Mouse (Mus musculus) MEL (cell line): ENCODE results near the gene Nr1h4. TPM values are rescaled to one million over a fixed set of nuclear protein-coding genes. Genes with fewer than 3 reads are reported as not detected.

Source experiments
- DNase-seq: peaks from one replicate; pipeline ENCODE4 v3.0.0; 2011; ENCODE audit warnings: low read depth, low spot score
- H3K27ac ChIP-seq: 2 replicates; pipeline ENCODE4 v1.5.1; 2012; ENCODE audit warnings: low read depth, mild to moderate bottlenecking, control low read depth, low read length, moderate library complexity; ENCODE audit not compliant: control insufficient read depth
- H3K27me3 ChIP-seq, 2 experiments: fragments of 150-350 bp in 1 of 2; sonication (generic) in 1 of 2; 2 replicates each; pipeline ENCODE4 v1.6.1; 2012; ENCODE audit warnings: low read length in 2 of 2, mild to moderate bottlenecking in 2 of 2, improper control_type of control experiment in 1 of 2, moderate library complexity in 1 of 2; ENCODE audit not compliant: insufficient read depth in 2 of 2, control insufficient read depth in 1 of 2
- H3K36me3 ChIP-seq, 2 experiments: 2 replicates each; pipeline ENCODE4 v1.6.1; 2012 to 2014; ENCODE audit warnings: low read length in 2 of 2, improper control_type of control experiment in 1 of 2, inconsistent platforms in 1 of 2, mild to moderate bottlenecking in 1 of 2; ENCODE audit not compliant: insufficient read depth in 2 of 2, control insufficient read depth in 1 of 2
- H3K4me1 ChIP-seq, 2 experiments: fragments of 150-350 bp in 1 of 2; sonication (generic) in 1 of 2; 2 replicates each; pipeline ENCODE4 v1.6.1; 2012; ENCODE audit warnings: low read length in 2 of 2, improper control_type of control experiment in 1 of 2, mild to moderate bottlenecking in 1 of 2; ENCODE audit not compliant: insufficient read depth in 2 of 2, control insufficient read depth in 1 of 2
- H3K4me3 ChIP-seq, 2 experiments: fragments of 150-350 bp in 1 of 2; sonication (generic) in 1 of 2; 2 replicates each; pipeline ENCODE4 v1.5.1; 2012; ENCODE audit warnings: low read depth in 2 of 2, low read length in 2 of 2, mild to moderate bottlenecking in 2 of 2, moderate library complexity in 2 of 2, control low read depth in 1 of 2, improper control_type of control experiment in 1 of 2; ENCODE audit not compliant: control insufficient read depth in 1 of 2, insufficient read depth in 1 of 2
- H3K79me2 ChIP-seq: 2 replicates; pipeline ENCODE4 v1.6.1; 2012; ENCODE audit warnings: mild to moderate bottlenecking, low read length, moderate library complexity; ENCODE audit not compliant: control insufficient read depth, poor library complexity, insufficient read depth
- H3K9ac ChIP-seq: 2 replicates; pipeline ENCODE4 v1.6.1; 2012; ENCODE audit warnings: low read depth, mild to moderate bottlenecking, control low read depth, low read length, moderate library complexity; ENCODE audit not compliant: control insufficient read depth, poor library complexity, severe bottlenecking
- H3K9me3 ChIP-seq: fragments of 150-350 bp; sonication (generic); replicated peaks from 2 replicates; pipeline ENCODE4 v1.6.1; 2012; ENCODE audit warnings: mild to moderate bottlenecking, low read length, improper control_type of control experiment, moderate library complexity; ENCODE audit not compliant: insufficient read depth
- CHD2 ChIP-seq: IDR thresholded peaks from 2 replicates; pipeline ENCODE4 v1.6.1; 2011; ENCODE audit warnings: low read length, improper control_type of control experiment
- CTCF ChIP-seq, 3 experiments: IDR thresholded peaks in 2 of 3; conservative IDR thresholded peaks in 1 of 3; 2 replicates each; pipeline ENCODE4 v1.5.1; 2011 to 2012; ENCODE audit warnings: low read length in 3 of 3, low read depth in 2 of 3, mild to moderate bottlenecking in 2 of 3, improper control_type of control experiment in 1 of 3, inconsistent platforms in 1 of 3, mixed read lengths in 1 of 3, moderate library complexity in 1 of 3; ENCODE audit not compliant: control insufficient read depth in 1 of 3, insufficient read depth in 1 of 3, poor library complexity in 1 of 3, severe bottlenecking in 1 of 3
- E2F4 ChIP-seq: IDR thresholded peaks from 2 replicates; pipeline ENCODE4 v1.6.1; 2011; ENCODE audit warnings: low read depth, low read length, improper control_type of control experiment, borderline replicate concordance
- ELF1 ChIP-seq: IDR thresholded peaks from 2 replicates; pipeline ENCODE4 v1.6.1; 2014; ENCODE audit warnings: low read depth, mild to moderate bottlenecking, inconsistent platforms, low read length, improper control_type of control experiment, moderate library complexity
- GABPA ChIP-seq: IDR thresholded peaks from 2 replicates; pipeline ENCODE4 v1.6.1; 2012; ENCODE audit warnings: low read depth, mild to moderate bottlenecking, inconsistent platforms, low read length, improper control_type of control experiment, moderate library complexity
- HCFC1 ChIP-seq: IDR thresholded peaks from 2 replicates; pipeline ENCODE4 v1.6.1; 2012; ENCODE audit warnings: low read depth, mild to moderate bottlenecking, inconsistent platforms, low read length, improper control_type of control experiment, moderate library complexity
- MAZ ChIP-seq: IDR thresholded peaks from 2 replicates; pipeline ENCODE4 v1.6.1; 2012; ENCODE audit warnings: low read depth, mild to moderate bottlenecking, inconsistent platforms, low read length, improper control_type of control experiment
- MEF2A ChIP-seq: IDR thresholded peaks from 2 replicates; pipeline ENCODE4 v1.6.1; 2014; ENCODE audit warnings: low read depth, mild to moderate bottlenecking, inconsistent platforms, low read length, improper control_type of control experiment; ENCODE audit not compliant: poor library complexity, insufficient replicate concordance, severe bottlenecking; ENCODE audit errors: extremely low read depth
- MXI1 ChIP-seq: IDR thresholded peaks from 2 replicates; pipeline ENCODE4 v1.6.1; 2011; ENCODE audit warnings: mild to moderate bottlenecking, low read depth, low read length, improper control_type of control experiment
- MYB ChIP-seq: IDR thresholded peaks from 2 replicates; pipeline ENCODE4 v1.6.1; 2011; ENCODE audit warnings: mild to moderate bottlenecking, low read depth, low read length, improper control_type of control experiment
- MYC ChIP-seq: IDR thresholded peaks from 2 replicates; pipeline ENCODE4 v1.6.1; 2011; ENCODE audit warnings: low read depth, mild to moderate bottlenecking, low read length, improper control_type of control experiment, moderate library complexity
- NELFE ChIP-seq: IDR thresholded peaks from 2 replicates; pipeline ENCODE4 v1.6.1; 2011; ENCODE audit warnings: low read depth, low read length, improper control_type of control experiment
- NRF1 ChIP-seq: IDR thresholded peaks from 2 replicates; pipeline ENCODE4 v1.6.1; 2014; ENCODE audit warnings: low read depth, mild to moderate bottlenecking, inconsistent platforms, low read length, improper control_type of control experiment, moderate library complexity; ENCODE audit not compliant: poor library complexity, insufficient read depth, severe bottlenecking
- POLR2AphosphoS2 ChIP-seq: IDR thresholded peaks from 2 replicates; pipeline ENCODE4 v1.6.1; 2011; ENCODE audit warnings: low read length, improper control_type of control experiment
- POLR2AphosphoS5 ChIP-seq: IDR thresholded peaks from 2 replicates; pipeline ENCODE4 v1.6.1; 2012; ENCODE audit warnings: low read depth, borderline replicate concordance, mild to moderate bottlenecking, inconsistent platforms, low read length, moderate library complexity, mixed read lengths
- RCOR1 ChIP-seq: IDR thresholded peaks from 2 replicates; pipeline ENCODE4 v1.6.1; 2012; ENCODE audit warnings: low read depth, mild to moderate bottlenecking, inconsistent platforms, low read length, improper control_type of control experiment
- SIN3A ChIP-seq: IDR thresholded peaks from 2 replicates; pipeline ENCODE4 v1.6.1; 2012; ENCODE audit warnings: low read length, improper control_type of control experiment, inconsistent platforms
- SMC3 ChIP-seq: IDR thresholded peaks from 2 replicates; pipeline ENCODE4 v1.6.1; 2011; ENCODE audit warnings: low read depth, low read length, improper control_type of control experiment
- TBP ChIP-seq: IDR thresholded peaks from 2 replicates; pipeline ENCODE4 v1.8.0; 2011; ENCODE audit warnings: low read depth, low read length, improper control_type of control experiment
- TCF12 ChIP-seq: IDR thresholded peaks from 2 replicates; pipeline ENCODE4 v1.6.1; 2014; ENCODE audit warnings: low read depth, mild to moderate bottlenecking, inconsistent platforms, low read length, improper control_type of control experiment, moderate library complexity
- USF1 ChIP-seq: IDR thresholded peaks from 2 replicates; pipeline ENCODE4 v1.6.1; 2014; ENCODE audit warnings: low read depth, mild to moderate bottlenecking, inconsistent platforms, low read length, improper control_type of control experiment, moderate library complexity
- polyA plus RNA-seq, 2 experiments: library from polyadenylated mRNA; stranded (reverse) in 1 of 2; unstranded in 1 of 2; fragments of >175 nt in 1 of 2; fragments of >200 nt in 1 of 2; gene quantifications; 2 replicates each; pipeline versions ENCODE4 v1.2.1 to v1.2.4; 2012; ENCODE audit warnings: low replicate concordance in 2 of 2, low read depth in 1 of 2; ENCODE audit not compliant: insufficient read length in 2 of 2, insufficient read depth in 1 of 2, missing spikeins in 1 of 2
- total RNA-seq: library from RNA; depleted of rRNA; stranded (reverse); fragments of 300-350 nt; gene quantifications from 2 replicates; pipeline ENCODE4 v1.2.3, GENCODE M21; 2012

Nr1h4 gene
- total and polyA plus RNA-seq, 3 experiments: not detected

DNA sequence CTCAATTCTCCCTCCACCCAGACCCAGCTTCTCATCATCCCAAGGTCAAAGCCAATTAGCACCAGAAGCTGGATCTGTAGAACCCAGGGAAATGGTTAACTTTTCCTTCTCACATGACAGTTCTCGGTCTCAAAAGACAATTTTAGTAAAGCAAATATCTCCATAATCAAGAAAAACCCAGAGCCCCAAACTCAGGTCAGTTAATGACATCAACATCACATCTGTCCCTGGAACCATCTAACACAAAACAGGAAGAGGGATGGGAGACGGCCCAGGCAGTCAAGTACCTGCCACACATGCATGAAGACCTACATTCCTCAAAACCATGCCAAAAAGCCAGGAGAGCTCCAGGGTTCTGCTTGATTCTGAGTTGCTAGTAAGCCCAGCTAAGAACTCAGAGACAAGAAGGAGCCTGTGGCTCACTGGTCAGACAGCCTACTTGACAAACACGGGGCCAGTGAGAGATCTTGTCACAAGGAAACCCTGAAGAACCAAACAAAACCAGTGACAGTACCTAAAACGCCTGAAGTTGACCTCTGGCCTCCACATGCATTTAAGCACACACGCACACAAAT, 30.3 kb downstream of the Nr1h4 start:
- H3K9me3 ChIP-seq: no peaks in the 10 kb centered on the region
- no peak overlapping the region for H3K9ac ChIP-seq
- no peak overlapping the region for H3K4me3 ChIP-seq
- no peaks in the 10 kb centered on the region; a peak in 1 of 4 replicates for H3K27me3 ChIP-seq
- peaks cover 0 to 4% of the 10 kb centered on the region in 2 experiments; a peak in 2 of 4 replicates for H3K36me3 ChIP-seq
- no peaks in the 10 kb centered on the region for H3K79me2 ChIP-seq
- H3K27ac ChIP-seq: no peak overlapping the region
- H3K4me1 ChIP-seq: peaks cover 0 to 2% of the 10 kb centered on the region in 2 experiments; a peak in 2 of 4 replicates
- TF ChIP-seq TBP: no peak
- TF ChIP-seq RCOR1: no peak
- TF ChIP-seq E2F4: no peak
- TF ChIP-seq ELF1: no peak
- no peak for TF ChIP-seq MAZ
- TF ChIP-seq MXI1: no peak
- TF ChIP-seq NRF1: no peak
- no peak for TF ChIP-seq POLR2AphosphoS5
- no peak for TF ChIP-seq MYC
- no peak for TF ChIP-seq CTCF (IDR thresholded peaks at IDR 0.05 in 2 of 3, conservative IDR thresholded peaks at IDR 0.05 in 1 of 3; ENCODE audit: control insufficient read depth in 1 of 3, insufficient read depth in 1 of 3, low read depth in 2 of 3, low read length in 3 of 3, poor library complexity in 1 of 3, severe bottlenecking in 1 of 3)
- no peak for TF ChIP-seq POLR2AphosphoS2
- TF ChIP-seq NELFE: no peak
- no peak for TF ChIP-seq MEF2A
- no peak for TF ChIP-seq HCFC1
- no peak for TF ChIP-seq CHD2
- TF ChIP-seq USF1: no peak
- no peak for TF ChIP-seq SMC3
- no peak for TF ChIP-seq SIN3A
- no peak for TF ChIP-seq MYB
- no peak for TF ChIP-seq TCF12
- DNase-seq: no peak

DNA sequence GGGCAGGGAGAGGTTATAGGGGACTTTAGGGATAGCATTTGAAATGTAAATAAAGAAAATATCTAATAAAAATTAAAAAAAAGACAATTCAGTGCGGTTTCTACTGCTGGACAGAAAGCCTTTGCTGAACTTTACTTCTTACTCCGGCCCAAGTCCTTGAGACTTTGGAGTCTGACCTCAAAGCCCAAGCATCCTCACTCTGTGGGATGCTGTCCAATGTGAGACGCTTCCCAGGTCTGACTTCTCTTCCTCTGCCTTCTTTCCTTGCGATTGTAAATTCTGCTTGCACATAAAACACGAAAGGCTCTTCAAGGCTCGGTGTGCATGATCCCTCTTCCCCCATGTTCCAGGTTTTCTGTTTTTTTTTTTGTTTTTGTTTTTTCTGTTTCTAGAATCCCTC, 31.5 kb downstream of the Nr1h4 start:
- Histone ChIP-seq H3K27ac (no peak overlapping the region), H3K4me3 (no peak overlapping the region), H3K9me3 (no peaks in the 10 kb centered on the region), H3K79me2 (no peaks in the 10 kb centered on the region), H3K27me3 (no peaks in the 10 kb centered on the region; a peak in 1 of 4 replicates), H3K9ac (no peak overlapping the region), H3K4me1 (no peaks in the 10 kb centered on the region), H3K36me3 (peaks cover 0 to 2% of the 10 kb centered on the region in 2 experiments; a peak in 1 of 4 replicates)
- TF ChIP-seq MEF2A: no peak
- TF ChIP-seq MYB: no peak
- no peak for TF ChIP-seq ELF1
- no peak for TF ChIP-seq MYC
- TF ChIP-seq GABPA: no peak
- no peak for TF ChIP-seq MXI1
- no peak for DNase-seq
